Mouse (Mus musculus) heart, embryonic 16.5 days (tissue): ENCODE results near the gene Jund. TPM values are rescaled to one million over a fixed set of nuclear protein-coding genes. Genes with fewer than 3 reads are reported as not detected.
A peak's percentile ranks its signal among the peaks of the same experiment; 100 is the strongest.

Source experiments
- ATAC-seq: fragments of 200-750 bp; cut with Nextera tagmentation; replicated peaks from 2 replicates; pipeline ENCODE4 v1.8.0; 2017; ENCODE audit warnings: moderate number of reproducible peaks; ENCODE audit not compliant: insufficient read depth, low FRiP score; ENCODE audit errors: extremely low read depth
- H3K27ac ChIP-seq: fragments of 300-500 bp; sonication (generic); 2 replicates; pipeline ENCODE4 v1.5.1; 2014; ENCODE audit warnings: mild to moderate bottlenecking, low read length, control low read depth, moderate library complexity
- H3K27me3 ChIP-seq: fragments of 300-500 bp; sonication (generic); 2 replicates; pipeline ENCODE4 v1.6.1; 2014; ENCODE audit warnings: low read length, mixed read lengths; ENCODE audit not compliant: control insufficient read depth, insufficient read depth
- H3K36me3 ChIP-seq: fragments of 300-500 bp; sonication (generic); 2 replicates; pipeline ENCODE4 v1.6.1; 2014; ENCODE audit not compliant: control insufficient read depth, insufficient read depth
- H3K4me1 ChIP-seq: fragments of 300-500 bp; sonication (generic); 2 replicates; pipeline ENCODE4 v1.6.1; 2014; ENCODE audit warnings: low read length, mixed read lengths; ENCODE audit not compliant: control insufficient read depth, insufficient read depth
- H3K4me2 ChIP-seq: fragments of 300-500 bp; sonication (generic); 2 replicates; pipeline ENCODE4 v1.6.1; 2014; ENCODE audit warnings: low read depth, mild to moderate bottlenecking, control low read depth, low read length
- H3K4me3 ChIP-seq: fragments of 300-500 bp; sonication (generic); 2 replicates; pipeline ENCODE4 v1.5.1; 2014; ENCODE audit warnings: mild to moderate bottlenecking, control low read depth, low read length
- H3K9ac ChIP-seq: fragments of 300-500 bp; sonication (generic); 2 replicates; pipeline ENCODE4 v1.6.1; 2014; ENCODE audit warnings: low read length, control low read depth
- H3K9me3 ChIP-seq: fragments of 300-500 bp; sonication (generic); replicated peaks from 2 replicates; pipeline ENCODE4 v1.6.1; 2016; ENCODE audit warnings: low read length; ENCODE audit not compliant: control insufficient read depth
- WGBS: fragments of 180-500 bp; shearing (Covaris S2); extraction: QIAGEN DNeasy Blood & Tissue Kit; methylation state at CpG from one replicate; pipeline ENCODE4 v1.1.7; 2014; 5-methylcytosine and 5-hydroxymethylcytosine counted together
- polyA plus RNA-seq: library from polyadenylated mRNA; unstranded; fragments of >200 nt; fragmentation: Nextera tagmentation; extraction: Ambion mirVana; gene quantifications from 2 replicates; pipeline ENCODE4 v1.2.1, GENCODE M21; 2015

Jund gene
- polyA plus RNA-seq, 1 experiment from 2014 or later: 58.7 TPM

DNA sequence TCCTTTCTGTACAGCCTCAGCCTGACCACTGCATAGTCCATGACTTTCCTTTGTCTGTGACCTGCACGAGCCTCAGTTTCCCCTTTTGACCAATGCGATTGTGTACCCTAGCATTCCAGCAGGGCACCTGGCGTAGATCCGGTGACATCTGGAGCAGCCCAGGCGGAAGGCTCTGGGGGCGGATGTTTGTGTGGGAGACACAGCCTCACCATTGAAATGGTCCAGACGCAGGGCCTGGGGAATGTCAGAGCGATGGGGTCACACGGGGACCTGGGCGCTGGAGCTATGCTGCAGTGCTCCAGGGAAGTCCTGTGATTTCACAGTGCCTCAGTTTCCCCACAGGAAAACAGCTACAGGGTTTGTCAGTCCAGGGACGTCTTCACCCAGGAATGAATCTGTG is 43.4 kb downstream of the Jund start:
- Histone ChIP-seq H3K27ac (no peak overlapping the region), H3K9ac (no peak overlapping the region), H3K27me3 (peaks cover 54% of the 10 kb centered on the region), H3K4me2 (no peak overlapping the region), H3K36me3 (no peaks in the 10 kb centered on the region), H3K4me3 (no peak overlapping the region), H3K9me3 (no peaks in the 10 kb centered on the region), H3K4me1 (peaks cover 20% of the 10 kb centered on the region)
- WGBS: 41% methylated on average over 11 of the region's 11 CpGs
- no peak for ATAC-seq

DNA sequence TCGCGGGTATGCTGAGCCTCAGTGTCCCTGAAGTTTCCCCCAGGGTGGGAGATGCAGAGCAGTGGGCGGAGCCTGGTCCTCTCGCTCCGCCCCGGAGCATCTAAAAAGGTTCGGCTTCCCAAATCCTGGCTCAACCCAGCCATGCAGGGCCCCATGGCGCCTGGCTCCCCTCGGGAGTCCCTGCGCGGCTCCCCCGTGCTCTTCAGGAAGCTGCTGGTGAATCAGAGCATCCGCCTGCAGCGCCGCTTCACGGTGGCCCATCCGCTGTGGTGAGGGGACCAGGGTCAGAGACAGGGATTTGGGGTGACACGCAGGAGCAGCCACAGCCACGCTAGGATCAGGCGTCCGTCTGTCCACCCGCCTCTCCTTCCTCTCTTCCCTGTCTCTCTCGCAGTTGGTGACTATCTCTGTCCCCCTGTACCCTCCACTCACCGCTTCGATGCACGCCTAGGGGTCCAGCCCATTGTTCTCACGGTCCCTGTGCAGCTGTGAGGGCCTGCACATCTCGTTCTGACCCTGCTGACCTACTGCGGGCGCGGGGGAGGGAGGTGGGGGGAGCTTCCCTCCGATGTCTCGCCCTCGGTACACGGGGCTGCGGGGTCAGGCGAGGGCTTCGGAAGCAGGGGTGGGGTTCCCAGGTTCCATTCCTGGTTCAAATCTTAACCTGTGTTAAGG is 44.4 kb downstream of the Jund start:
- H3K4me1 ChIP-seq: peaks cover 20% of the 10 kb centered on the region
- 0 out of 2 replicates have a peak overlapping the region, but pooled peaks have one; percentile 23 for H3K9ac ChIP-seq

DNA sequence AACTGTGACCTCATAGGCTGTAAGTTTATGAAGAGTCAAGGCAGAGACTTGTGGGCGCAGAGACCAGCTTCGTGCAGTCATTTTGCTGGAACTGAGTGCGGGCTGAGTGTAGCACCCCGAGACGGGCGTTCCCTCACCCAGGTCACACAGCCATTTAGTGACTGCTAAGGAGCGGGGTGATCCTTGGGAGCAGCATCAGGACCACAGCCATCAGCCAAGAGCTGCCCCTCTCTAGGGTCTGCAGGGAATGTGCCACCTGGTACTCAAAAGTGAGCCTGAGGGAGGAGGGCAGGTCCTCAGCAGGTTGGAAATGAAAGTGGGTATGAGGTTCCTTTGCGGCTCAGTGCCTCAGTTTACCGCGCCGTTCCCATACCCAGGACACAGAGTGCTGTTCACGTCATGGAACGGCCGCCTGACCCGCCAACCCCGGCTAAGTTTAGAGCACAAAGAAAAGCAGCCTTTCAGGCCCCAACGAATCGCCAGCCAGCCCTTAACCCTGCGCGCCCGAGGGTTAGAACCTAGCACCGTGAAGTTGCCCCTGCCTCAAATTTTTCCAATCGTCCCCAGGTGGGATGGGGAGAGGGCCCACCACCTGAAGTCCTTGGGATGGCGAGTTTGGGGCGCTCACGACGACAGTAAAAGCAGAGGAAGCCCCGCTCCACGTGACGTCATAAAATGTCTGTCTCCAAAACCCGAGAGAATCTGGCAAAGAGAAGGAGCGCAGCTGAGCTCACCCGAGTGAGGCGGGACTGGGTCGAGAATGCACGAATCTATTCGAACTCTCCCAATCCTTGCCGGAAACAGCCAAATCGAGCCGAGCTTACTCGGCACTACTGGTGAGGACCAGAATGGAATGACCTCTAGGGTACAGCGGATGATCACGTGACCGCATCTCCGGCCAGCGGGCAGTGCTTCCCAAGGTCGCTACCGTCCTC is 45.2 kb downstream of the Jund start:
- peak overlapping the region; percentile 64 for H3K4me2 ChIP-seq
- H3K36me3 ChIP-seq: no peaks in the 10 kb centered on the region
- no peak for ATAC-seq
- peak overlapping the region; percentile 44 for H3K4me3 ChIP-seq
- H3K9ac ChIP-seq: peak overlapping the region; percentile 24; the same call in 1 of the 2 replicates
- no peaks in the 10 kb centered on the region for H3K9me3 ChIP-seq
- peaks cover 20% of the 10 kb centered on the region for H3K4me1 ChIP-seq
- H3K27ac ChIP-seq: no peak overlapping the region
- WGBS: 4% methylated on average over 48 of the region's 48 CpGs
- peaks cover 66% of the 10 kb centered on the region for H3K27me3 ChIP-seq

More for the DNA sequence above, 44.4 kb downstream of the Jund start:
- no peak for ATAC-seq
- Histone ChIP-seq H3K4me3 (peak overlapping the region; percentile 44), H3K4me2 (peak overlapping the region; percentile 64), H3K27me3 (peaks cover 60% of the 10 kb centered on the region), H3K9me3 (no peaks in the 10 kb centered on the region), H3K27ac (no peak overlapping the region), H3K36me3 (no peaks in the 10 kb centered on the region)
- 4% methylated on average over 38 of the region's 38 CpGs for WGBS

- 48% methylated on average over 11 of the region's 11 CpGs for WGBS
- Histone ChIP-seq H3K4me3 (no peak overlapping the region; the same call in 1 of the 2 replicates), H3K9me3 (no peaks in the 10 kb centered on the region), H3K27me3 (peaks cover 72% of the 10 kb centered on the region), H3K4me1 (peaks cover 20% of the 10 kb centered on the region), H3K4me2 (no peak overlapping the region), H3K27ac (no peak overlapping the region), H3K36me3 (no peaks in the 10 kb centered on the region), H3K9ac (no peak overlapping the region)
- no peak for ATAC-seq
Observed at GRCm38 (mm10) chr8:70744806-70745205, 46.1 kb downstream of the Jund start.

DNA sequence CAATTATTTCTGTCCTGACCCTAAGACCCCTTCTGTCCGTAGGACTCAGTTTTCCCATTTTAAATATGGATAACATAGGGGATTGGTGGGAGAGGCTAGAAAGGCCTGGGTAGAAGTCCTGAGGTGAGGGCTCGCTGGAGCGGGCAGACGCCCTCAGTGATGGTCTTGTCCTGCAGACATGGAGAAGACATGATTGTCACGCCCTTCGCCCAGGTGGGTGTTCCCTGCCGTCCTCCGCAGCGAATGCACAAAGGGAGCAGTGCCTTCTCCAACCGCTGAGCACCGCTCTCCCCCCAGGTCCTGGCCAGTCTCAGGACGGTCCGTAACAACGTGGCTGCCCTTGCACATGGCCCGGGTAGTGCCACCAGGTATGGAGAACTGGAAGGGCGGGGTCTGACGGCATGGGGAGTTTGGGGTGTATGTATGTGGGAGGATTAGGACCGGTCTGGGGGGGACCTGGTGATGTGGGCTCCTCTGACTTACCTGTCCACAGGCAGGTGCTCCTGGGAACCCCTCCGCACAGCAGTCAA is 47.0 kb downstream of the Jund start:
- 57% methylated on average over 19 of the region's 19 CpGs for WGBS
- Histone ChIP-seq H3K9me3 (no peaks in the 10 kb centered on the region), H3K27me3 (peaks cover 71% of the 10 kb centered on the region), H3K9ac (no peak overlapping the region), H3K4me2 (no peak overlapping the region), H3K27ac (no peak overlapping the region), H3K4me3 (no peak overlapping the region), H3K4me1 (peaks cover 20% of the 10 kb centered on the region), H3K36me3 (no peaks in the 10 kb centered on the region)
- no peak for ATAC-seq

DNA sequence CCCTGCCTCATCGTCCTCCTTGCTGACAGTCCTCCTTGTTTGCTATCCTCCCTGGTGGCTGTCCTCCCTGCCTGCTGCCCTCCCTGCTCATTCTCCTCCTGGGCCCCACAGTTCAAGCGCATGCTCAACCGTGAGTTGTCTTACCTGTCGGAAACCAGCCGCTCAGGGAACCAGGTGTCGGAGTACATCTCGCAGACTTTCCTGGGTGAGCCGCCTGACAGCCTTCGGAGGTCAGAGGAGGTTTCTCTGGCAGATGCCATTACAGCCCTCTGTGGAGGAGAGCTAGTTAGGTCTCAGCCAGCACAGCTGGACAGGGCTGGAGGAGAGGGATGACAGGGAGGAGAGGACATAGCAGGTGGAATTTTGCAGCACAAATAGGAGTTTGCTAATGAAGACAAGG is 47.9 kb downstream of the Jund start:
- H3K4me1 ChIP-seq: peaks cover 20% of the 10 kb centered on the region
- H3K27ac ChIP-seq: no peak overlapping the region
- H3K9me3 ChIP-seq: no peaks in the 10 kb centered on the region
- H3K36me3 ChIP-seq: no peaks in the 10 kb centered on the region
- H3K4me2 ChIP-seq: no peak overlapping the region
- no peak overlapping the region for H3K4me3 ChIP-seq
- H3K27me3 ChIP-seq: peaks cover 68% of the 10 kb centered on the region
- no peak for ATAC-seq
- 53% methylated on average over 9 of the region's 9 CpGs for WGBS
- H3K9ac ChIP-seq: no peak overlapping the region

DNA sequence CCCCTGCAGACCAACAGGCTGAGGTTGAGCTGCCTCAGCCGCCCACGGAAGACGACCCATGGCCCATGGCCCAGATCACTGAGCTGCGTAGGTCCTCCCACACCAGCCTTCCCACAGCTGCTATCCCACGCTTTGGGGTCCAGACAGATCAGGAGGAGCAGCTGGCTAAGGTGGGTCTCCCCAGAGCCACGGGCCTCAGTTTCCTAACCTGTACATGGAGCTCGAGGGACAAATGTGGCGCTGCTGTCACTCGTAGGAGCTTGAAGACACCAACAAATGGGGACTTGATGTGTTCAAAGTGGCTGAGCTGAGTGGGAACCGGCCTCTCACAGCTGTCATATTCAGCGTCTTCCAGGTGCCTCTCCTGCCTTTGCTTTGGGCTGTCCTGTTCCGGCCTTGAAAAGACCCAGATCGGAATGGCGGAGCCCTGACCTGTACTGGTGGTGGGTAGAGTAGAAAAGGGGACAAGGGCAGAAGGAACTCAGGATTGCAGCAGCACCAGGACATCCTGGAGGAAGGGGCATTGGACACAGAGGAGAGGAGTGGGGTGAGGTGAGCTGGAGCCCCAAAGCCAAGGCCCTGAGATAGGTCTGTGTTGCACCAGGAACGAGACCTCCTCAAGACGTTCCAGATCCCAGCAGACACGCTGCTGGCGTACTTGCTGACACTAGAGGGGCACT is 48.6 kb downstream of the Jund start:
- no peak overlapping the region for H3K9ac ChIP-seq
- no peak for ATAC-seq

DNA sequence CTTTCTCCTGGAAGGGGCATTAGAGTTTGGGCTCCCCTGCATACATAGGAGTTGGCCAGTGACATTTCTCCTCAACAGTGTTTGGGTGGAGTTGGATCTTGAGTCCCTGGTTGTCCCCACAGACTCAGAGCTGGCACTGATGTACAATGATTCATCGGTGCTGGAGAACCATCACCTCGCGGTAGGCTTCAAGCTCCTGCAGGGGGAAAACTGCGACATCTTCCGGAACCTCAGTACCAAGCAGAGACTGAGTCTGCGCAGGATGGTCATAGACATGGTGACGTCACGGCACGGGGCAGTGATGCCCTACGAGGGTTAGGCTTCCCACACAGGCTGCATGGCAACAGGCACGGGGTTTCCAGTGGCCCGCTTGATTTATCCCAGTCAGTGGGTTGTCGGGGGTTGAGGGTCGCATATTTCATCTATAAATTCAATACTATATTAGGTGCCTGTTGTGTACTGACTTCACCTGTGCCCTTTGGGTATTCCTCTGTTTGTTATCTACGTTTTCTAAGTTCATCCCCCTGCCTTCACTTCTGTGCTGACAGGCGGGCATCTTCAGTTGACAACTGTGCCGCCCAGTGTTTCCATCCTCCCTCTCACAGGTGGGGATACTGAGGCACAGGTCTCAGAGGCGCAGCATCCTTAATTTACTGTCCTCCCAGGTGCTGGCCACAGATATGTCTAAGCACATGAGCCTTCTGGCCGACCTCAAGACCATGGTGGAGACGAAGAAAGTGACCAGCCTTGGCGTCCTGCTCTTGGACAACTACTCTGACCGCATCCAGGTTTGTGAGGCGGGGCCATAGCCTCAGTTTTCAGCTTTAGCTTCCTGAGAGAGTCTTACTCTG is 49.7 kb downstream of the Jund start:
- H3K9ac ChIP-seq: no peak overlapping the region
- ATAC-seq: no peak

More for the DNA sequence above, 48.6 kb downstream of the Jund start:
- no peak overlapping the region for H3K4me3 ChIP-seq
- H3K27me3 ChIP-seq: peaks cover 63% of the 10 kb centered on the region
- no peak overlapping the region for H3K4me2 ChIP-seq
- no peaks in the 10 kb centered on the region for H3K36me3 ChIP-seq
- WGBS: 79% methylated on average over 18 of the region's 18 CpGs
- H3K4me1 ChIP-seq: peaks cover 18% of the 10 kb centered on the region
- H3K27ac ChIP-seq: no peak overlapping the region
- H3K9me3 ChIP-seq: no peaks in the 10 kb centered on the region

More for the DNA sequence above, 49.7 kb downstream of the Jund start:
- Histone ChIP-seq H3K4me3 (no peak overlapping the region), H3K4me1 (peaks cover 20% of the 10 kb centered on the region), H3K27me3 (peaks cover 52% of the 10 kb centered on the region), H3K27ac (no peak overlapping the region), H3K36me3 (no peaks in the 10 kb centered on the region), H3K9me3 (no peaks in the 10 kb centered on the region), H3K4me2 (no peak overlapping the region)
- WGBS: 79% methylated on average over 23 of the region's 23 CpGs
